Mouse (Mus musculus) erythroblast, embryonic 14.5 days (primary cell): ENCODE results near the gene Med9.

Experiments
- GATA1 ChIP-seq: IDR thresholded peaks from 2 replicates; pipeline ENCODE4 v1.6.1; 2012; ENCODE audit warnings: low read length, inconsistent platforms, mixed read lengths
- TAL1 ChIP-seq: IDR thresholded peaks from 3 replicates; pipeline ENCODE4 v1.6.1; 2012; ENCODE audit warnings: low read length, inconsistent platforms, mixed read lengths

DNA sequence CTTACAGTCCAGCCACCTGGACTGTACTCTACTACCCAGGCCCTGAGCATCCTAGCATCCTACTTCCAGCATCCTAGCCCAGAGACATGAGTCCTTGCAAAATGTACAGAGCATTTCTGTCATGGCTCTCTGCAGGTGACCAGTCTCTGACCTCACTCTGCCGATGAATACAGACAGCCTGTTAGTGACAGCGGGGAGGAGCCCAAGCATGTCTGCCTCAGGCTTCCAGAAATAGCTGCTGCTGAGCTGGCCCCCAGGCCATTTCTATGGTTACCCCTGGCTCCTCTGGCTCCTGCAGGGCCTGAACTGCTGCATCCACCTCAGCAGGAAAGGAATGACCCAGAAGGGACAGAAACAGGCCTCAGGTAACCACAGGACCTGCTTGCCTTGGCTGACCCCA is 23.7 kb downstream of the Med9 start:
- no peak for TF ChIP-seq TAL1
- TF ChIP-seq GATA1, result no peak
